Mouse (Mus musculus) heart, adult 2 months (tissue): ENCODE measurements around the gene Cdh18. TPM values are rescaled to one million over a fixed set of nuclear protein-coding genes. Genes with fewer than 3 reads are reported as not detected.

ENCODE experiments used
- DNase-seq, 2 experiments: peaks; one replicate each; pipeline ENCODE4 v3.0.0; 2021
- H3K27ac ChIP-seq: fragments of 200-600 bp; 2 replicates; pipeline ENCODE4 v1.8.1; 2022
- H3K27me3 ChIP-seq: fragments of 200-500 bp; 2 replicates; pipeline ENCODE4 v1.6.1; 2012; ENCODE audit warnings: mild to moderate bottlenecking, low read length, inconsistent platforms, mixed read lengths; ENCODE audit not compliant: control insufficient read depth, insufficient read depth
- H3K36me3 ChIP-seq: fragments of 200-500 bp; 2 replicates; pipeline ENCODE4 v1.6.1; 2012; ENCODE audit warnings: low read length, inconsistent platforms; ENCODE audit not compliant: control insufficient read depth, insufficient read depth
- H3K4me1 ChIP-seq: fragments of 200-500 bp; 2 replicates; pipeline ENCODE4 v1.6.1; 2011; ENCODE audit warnings: low read length; ENCODE audit not compliant: control insufficient read depth, insufficient read depth
- H3K4me3 ChIP-seq: fragments of 200-600 bp; 2 replicates; pipeline ENCODE4 v1.8.1; 2022
- H3K79me2 ChIP-seq: fragments of 200-500 bp; replicated peaks from 2 replicates; pipeline ENCODE4 v1.6.1; 2012; ENCODE audit warnings: mild to moderate bottlenecking, inconsistent platforms, low read length, moderate library complexity, mixed read lengths; ENCODE audit not compliant: control insufficient read depth, insufficient read depth
- H3K9ac ChIP-seq: fragments of 200-500 bp; 2 replicates; pipeline ENCODE4 v1.6.1; 2012; ENCODE audit warnings: low read depth, mild to moderate bottlenecking, control low read depth, inconsistent platforms, low read length, mixed read lengths
- CTCF ChIP-seq: fragments of 200-600 bp; IDR thresholded peaks from 2 replicates; pipeline ENCODE4 v1.8.1; 2022; ENCODE audit warnings: antibody characterized with exemption, mild to moderate bottlenecking, moderate library complexity
- EP300 ChIP-seq: fragments of 200-500 bp; IDR thresholded peaks from 2 replicates; pipeline ENCODE4 v1.6.1; 2011; ENCODE audit warnings: low read depth, low read length, control low read depth; ENCODE audit not compliant: insufficient read depth
- POLR2A ChIP-seq: fragments of 200-500 bp; IDR thresholded peaks from 2 replicates; pipeline ENCODE4 v1.6.1; 2011; ENCODE audit warnings: mild to moderate bottlenecking, low read depth, low read length, control low read depth; ENCODE audit not compliant: insufficient read depth
- WGBS: fragments of 180-500 bp; shearing (Covaris S2); methylation state at CpG from one replicate; pipeline ENCODE4 v1.1.7; 2018; 5-methylcytosine and 5-hydroxymethylcytosine counted together
- intact Hi-C: fragments of 180-260 bp; cut with DNase I; formaldehyde crosslinking; loops from one replicate; pipeline ENCODE4 v1.15.1; 2025
- polyA plus RNA-seq: library from polyadenylated mRNA; depleted of rRNA; stranded (reverse); fragments of >200 nt; gene quantifications from 2 replicates; pipeline ENCODE4 v1.2.3, GENCODE M21; 2012
- total RNA-seq, 2 experiments: library from RNA; stranded (reverse); gene quantifications; 2 replicates each; pipeline ENCODE4 v1.2.3; 2021

Cdh18 gene
- total and polyA plus RNA-seq, 3 experiments, result 0.04 TPM; not detected in 2

- H3K4me3 ChIP-seq, result no peak overlapping the region
- H3K36me3 ChIP-seq, result no peaks in the 10 kb centered on the region
- H3K27ac ChIP-seq, result no peak overlapping the region
- no peak for DNase-seq
- WGBS, result 63% methylated on average over 5 of the region's 5 CpGs
- no peaks in the 10 kb centered on the region for H3K27me3 ChIP-seq
- TF ChIP-seq EP300 (no peak), CTCF (no peak), POLR2A (no peak)
- intact Hi-C loops, result no loop called here
- H3K79me2 ChIP-seq, result no peaks in the 10 kb centered on the region
- H3K9ac ChIP-seq, result no peak overlapping the region
- no peaks in the 10 kb centered on the region for H3K4me1 ChIP-seq
Measured at GRCm38 (mm10) chr15:23174623-23175022, 625.8 kb downstream of the Cdh18 start.

GRCm38 (mm10) chr15:23212068-23212467 is 663.2 kb downstream of the Cdh18 start:
- 80% methylated on average over 3 of the region's 3 CpGs for WGBS
- no peaks in the 10 kb centered on the region for H3K36me3 ChIP-seq
- no peaks in the 10 kb centered on the region for H3K4me1 ChIP-seq
- H3K4me3 ChIP-seq, result no peak overlapping the region
- no peak overlapping the region for H3K27ac ChIP-seq
- no peak overlapping the region for H3K9ac ChIP-seq
- H3K79me2 ChIP-seq, result no peaks in the 10 kb centered on the region
- intact Hi-C loops, result no loop called here
- TF ChIP-seq CTCF (no peak), POLR2A (no peak), EP300 (no peak)
- H3K27me3 ChIP-seq, result no peaks in the 10 kb centered on the region
- DNase-seq, result no peak

- H3K79me2 ChIP-seq, result no peaks in the 10 kb centered on the region
- intact Hi-C loops, result no loop called here
- no peaks in the 10 kb centered on the region for H3K36me3 ChIP-seq
- H3K9ac ChIP-seq, result no peak overlapping the region
- H3K27ac ChIP-seq, result no peak overlapping the region
- H3K4me1 ChIP-seq, result no peaks in the 10 kb centered on the region
- H3K4me3 ChIP-seq, result no peak overlapping the region
- no peak for DNase-seq
- H3K27me3 ChIP-seq, result no peaks in the 10 kb centered on the region
- no peak for TF ChIP-seq CTCF
- TF ChIP-seq EP300, result no peak
- TF ChIP-seq POLR2A, result no peak
- 41% methylated on average over 2 of the region's 2 CpGs for WGBS
Measured at GRCm38 (mm10) chr15:23230616-23231015, 681.8 kb downstream of the Cdh18 start.

- TF ChIP-seq POLR2A, result no peak
- TF ChIP-seq CTCF, result no peak
- TF ChIP-seq EP300, result no peak
- no peak for DNase-seq
- Histone ChIP-seq H3K79me2 (no peaks in the 10 kb centered on the region), H3K4me1 (no peaks in the 10 kb centered on the region), H3K9ac (no peak overlapping the region), H3K27ac (no peak overlapping the region), H3K4me3 (no peak overlapping the region), H3K36me3 (no peaks in the 10 kb centered on the region), H3K27me3 (no peaks in the 10 kb centered on the region)
- WGBS, result 47% methylated on average over 5 of the region's 5 CpGs
- intact Hi-C loops, result no loop called here
Measured at GRCm38 (mm10) chr15:23257751-23258440, 709.1 kb downstream of the Cdh18 start.

- intact Hi-C loops, result no loop called here
- Histone ChIP-seq H3K9ac (no peak overlapping the region), H3K4me1 (no peaks in the 10 kb centered on the region), H3K27ac (no peak overlapping the region), H3K4me3 (no peak overlapping the region), H3K79me2 (no peaks in the 10 kb centered on the region), H3K27me3 (no peaks in the 10 kb centered on the region), H3K36me3 (no peaks in the 10 kb centered on the region)
- WGBS, result 64% methylated on average over 4 of the region's 4 CpGs
- DNase-seq, result no peak
- TF ChIP-seq POLR2A, result no peak
- no peak for TF ChIP-seq EP300
- no peak for TF ChIP-seq CTCF
Measured at GRCm38 (mm10) chr15:23278421-23278820, 729.6 kb downstream of the Cdh18 start.

GRCm38 (mm10) chr15:23305018-23305417 is 756.2 kb downstream of the Cdh18 start:
- intact Hi-C loops, result no loop called here
- Histone ChIP-seq H3K27me3 (no peaks in the 10 kb centered on the region), H3K79me2 (no peaks in the 10 kb centered on the region), H3K36me3 (no peaks in the 10 kb centered on the region), H3K4me3 (no peak overlapping the region), H3K27ac (no peak overlapping the region), H3K9ac (no peak overlapping the region), H3K4me1 (no peaks in the 10 kb centered on the region)
- TF ChIP-seq EP300, result no peak
- DNase-seq, result no peak
- WGBS, result 57% methylated on average over 1 of the region's 1 CpGs
